Mouse (Mus musculus) leukemia stem cell, adult 10-12 weeks (primary cell): ENCODE measurements around the gene Olfr1387. TPM values are rescaled to one million over a fixed set of nuclear protein-coding genes. Genes with fewer than 3 reads are reported as not detected.

Experiments
- polyA plus RNA-seq: library from polyadenylated mRNA; stranded (reverse); fragments of >175 nt; gene quantifications from 2 replicates; pipeline ENCODE4 v1.2.3, GENCODE M21; 2012; ENCODE audit warnings: low replicate concordance

Olfr1387 gene
- not detected in 2 replicates for polyA plus RNA-seq

DNA sequence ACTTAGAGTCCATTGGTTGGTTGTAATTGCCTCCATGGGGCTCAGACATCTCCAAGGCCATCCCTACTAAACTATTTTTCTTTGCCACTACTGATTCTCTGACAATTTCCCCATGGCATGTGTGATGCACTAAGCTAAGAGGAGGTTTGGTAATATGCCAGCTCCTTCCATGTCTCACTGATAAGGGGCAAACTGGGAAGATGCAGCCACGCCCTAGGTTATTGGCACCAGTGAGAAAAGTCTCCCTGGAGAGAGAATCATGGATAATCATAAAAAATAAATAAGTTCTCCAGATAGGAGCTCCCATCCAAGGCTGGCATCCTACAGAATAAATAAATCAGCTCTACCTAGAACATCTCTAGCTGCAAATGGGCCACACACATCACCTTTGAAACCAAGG, at the start of gene Olfr1387:
Gene Olfr1387 (plus strand): TSS at position 301 of the 400 bp plus-strand sequence.

GRCm38 (mm10) chr11:49422767-49423166, 32.4 kb upstream of the Olfr1387 start, which contains the start of gene Olfr1389:
TSS of gene Olfr1389 (plus strand) at chr11:49423067.

GRCm38 (mm10) chr11:49436411-49436810, 18.7 kb upstream of the Olfr1387 start, which contains the start of gene Olfr1388:
TSS of gene Olfr1388 (plus strand) at chr11:49436624.

DNA sequence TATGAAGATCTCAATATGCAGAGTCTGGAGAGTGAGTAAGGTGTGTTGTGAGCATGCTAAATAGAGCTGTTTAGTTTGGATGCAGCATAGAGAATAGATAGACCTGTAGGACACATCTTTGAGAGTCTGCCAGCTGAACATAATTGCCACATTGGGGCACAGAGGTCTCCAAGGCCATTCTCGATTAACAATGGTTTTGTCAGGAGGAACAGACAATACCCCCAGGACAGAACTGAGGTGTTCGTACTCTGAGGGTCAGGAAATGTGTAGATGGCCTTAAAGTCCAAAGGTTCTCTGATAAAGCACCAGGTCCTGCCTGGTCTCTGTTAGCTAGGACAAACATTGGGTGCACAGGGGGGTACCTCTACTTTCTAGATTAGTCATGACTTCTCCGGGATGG, 9.6 kb downstream of the Olfr1387 start, which contains the start of gene Olfr1386:
Gene Olfr1386 (plus strand): TSS at position 301 of the 400 bp plus-strand sequence.

DNA sequence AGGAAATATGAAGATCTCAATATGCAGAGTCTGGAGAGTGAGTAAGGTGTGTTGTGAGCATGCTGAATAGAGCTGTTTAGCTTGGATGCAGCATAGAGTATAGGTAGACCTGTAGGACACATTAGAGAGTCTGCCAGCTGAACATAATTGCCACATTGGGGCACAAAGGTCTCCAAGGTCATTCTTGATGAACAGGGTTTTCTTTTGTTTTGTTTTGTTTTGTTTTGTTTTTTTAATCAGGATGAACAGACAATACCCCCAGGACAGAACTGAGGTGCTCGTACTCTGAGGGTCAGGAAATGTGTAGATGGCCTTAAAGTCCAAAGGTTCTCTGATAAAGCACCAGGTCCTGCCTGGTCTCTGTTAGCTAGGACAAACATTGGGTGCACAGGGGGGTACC, 33.6 kb downstream of the Olfr1387 start, which contains the start of gene Olfr1385:
Gene Olfr1385 (plus strand): TSS at position 301 of the 400 bp plus-strand sequence.

Other genes with a start within 250 kb of the Olfr1387 start
- 127 and 153 TPM in 2 replicates for gene Mgat1, start 211.2 kb upstream of the Olfr1387 start, polyA plus RNA-seq
- not detected in 2 replicates for gene Olfr1393, start 177.0 kb upstream of the Olfr1387 start, polyA plus RNA-seq
- gene Olfr1392, start 170.1 kb upstream of the Olfr1387 start, polyA plus RNA-seq = not detected in 2 replicates
- gene Olfr10, start 150.6 kb upstream of the Olfr1387 start, polyA plus RNA-seq = not detected in 2 replicates
- not detected in 2 replicates for gene Olfr1391, start 132.6 kb upstream of the Olfr1387 start, polyA plus RNA-seq
- not detected in 2 replicates for gene Olfr1390, start 120.2 kb upstream of the Olfr1387 start, polyA plus RNA-seq
- 0.23 TPM in 1 of 2 replicates, not detected in the other for gene Olfr1389, start 32.3 kb upstream of the Olfr1387 start, polyA plus RNA-seq
- gene Olfr1388, start 18.7 kb upstream of the Olfr1387 start, polyA plus RNA-seq = not detected in 2 replicates
- not detected in 2 replicates for gene Olfr1386, start 9.7 kb downstream of the Olfr1387 start, polyA plus RNA-seq
- not detected in 2 replicates for gene Olfr1385, start 33.7 kb downstream of the Olfr1387 start, polyA plus RNA-seq
- gene Olfr1384, start 51.4 kb downstream of the Olfr1387 start, polyA plus RNA-seq = not detected in 2 replicates
- not detected in 2 replicates for gene Olfr1383, start 64.3 kb downstream of the Olfr1387 start, polyA plus RNA-seq
- gene Olfr1382, start 72.9 kb downstream of the Olfr1387 start, polyA plus RNA-seq = not detected in 2 replicates
- gene Olfr1381, start 88.1 kb downstream of the Olfr1387 start, polyA plus RNA-seq = not detected in 2 replicates
- gene Olfr1380, start 101.5 kb downstream of the Olfr1387 start, polyA plus RNA-seq = not detected in 2 replicates
- 2.6 and 3.4 TPM in 2 replicates for gene Flt4, start 153.9 kb downstream of the Olfr1387 start, polyA plus RNA-seq
- 1.2 TPM in 1 of 2 replicates, not detected in the other for gene Scgb3a1, start 208.3 kb downstream of the Olfr1387 start, polyA plus RNA-seq